ENCODE assay signal across 28 mouse cellular contexts in genomic region chrX:169261034-169261433, GRCm38 (mm10). TPM values are rescaled to one million over a fixed set of nuclear protein-coding genes. Genes with fewer than 3 reads are reported as not detected.
DNase-seq lines count a peak whose midpoint lies in the region; ATAC-seq and TF ChIP-seq lines count a peak whose summit lies in the region.
"Had no signal": no experiment of that assay in that cellular context is flagged by ENCODE, and none has a peak within 500 bp of the region (broad histone marks: within the 10 kb centered on the region; RNA-seq: fewer than 3 reads in every experiment).

No protein-coding gene starts in this region.

- peaks cover 0 to 3% of the 10 kb centered on the region in 2 experiments; a peak in 1 of 4 replicates for H3K36me3 ChIP-seq in MEL (ENCODE audit: control insufficient read depth in 1 of 2, insufficient read depth in 2 of 2, low read length in 2 of 2)
- H3K36me3 ChIP-seq: embryonic facial prominence, embryonic 13.5 days; embryonic facial prominence, embryonic 15.5 days; forebrain, embryonic 10.5 days; forebrain, embryonic 12.5 days had no signal

- no peak for TF ChIP-seq RAD21 in MEL (IDR thresholded peaks at IDR 0.05; ENCODE audit: low read depth, low read length)

- no peaks in the 10 kb centered on the region for H3K9me3 ChIP-seq in MEL (replicated peaks; ENCODE audit: insufficient read depth, low read length)
- H3K9me3 ChIP-seq: embryonic facial prominence, embryonic 13.5 days; embryonic facial prominence, embryonic 15.5 days; forebrain, embryonic 10.5 days; forebrain, embryonic 12.5 days; G1E had no signal

- H3K27me3 ChIP-seq in MEL (ENCODE audit: control insufficient read depth in 1 of 2, insufficient read depth in 2 of 2, low read length in 2 of 2) = no peaks in the 10 kb centered on the region
- H3K27me3 ChIP-seq: CH12.LX; embryonic facial prominence, embryonic 15.5 days had no signal

- no peak overlapping the region for H3K4me3 ChIP-seq in MEL (ENCODE audit: control insufficient read depth in 1 of 2, insufficient read depth in 1 of 2, low read depth in 2 of 2, low read length in 2 of 2)
- H3K4me3 ChIP-seq: embryonic facial prominence, embryonic 13.5 days; embryonic facial prominence, embryonic 15.5 days; erythroblast, embryonic 14.5 days; forebrain, embryonic 10.5 days; forebrain, embryonic 12.5 days had no signal

- DNase-seq in MEL (ENCODE audit: low read depth, low spot score) = peak; percentile 40
- DNase-seq in urinary bladder, postnatal 36 days (ENCODE audit: low spot score in 2 of 2) = no peak
- no peak for DNase-seq in urinary bladder, postnatal 14 days (ENCODE audit: low spot score)
- DNase-seq in gastrocnemius, postnatal 4 days (ENCODE audit: low spot score in 2 of 2) = no peak
- DNase-seq: adrenal gland, adult 8-10 months; adrenal gland, postnatal 14 days; adrenal gland, postnatal 36 days; B cell, adult 2 months; cerebellum, adult 11-12 months; cerebellum, adult 2 months; cerebellum, adult 9-10 months; cerebellum, postnatal 10 days; cerebellum, postnatal 25 days; embryo, embryonic 11 days had no signal

- H3K79me2 ChIP-seq in MEL (ENCODE audit: control insufficient read depth, insufficient read depth, low read length, poor library complexity) = no peaks in the 10 kb centered on the region

- peak; percentile 47; the same call in 1 of the 2 replicates for ATAC-seq in common myeloid progenitor, adult 5-6 weeks (replicated peaks; ENCODE audit: low read depth, poor library complexity, severe bottlenecking)
- ATAC-seq in megakaryocyte, adult 5-6 weeks (ENCODE audit: poor library complexity, severe bottlenecking) = peak; percentile 62
- ATAC-seq: activated CD4-positive, CD25-positive, alpha-beta regulatory T cell, adult 4 months; CD4-positive, CD25-positive, alpha-beta regulatory T cell, adult 4 months; forebrain, embryonic 14.5 days; forebrain, embryonic 16.5 days; Patski had no signal

- no peak for TF ChIP-seq EP300 in MEL (IDR thresholded peaks at IDR 0.05; ENCODE audit: low read depth in 1 of 2, low read length in 2 of 2)

- H3K4me1 ChIP-seq in MEL (ENCODE audit: control insufficient read depth in 1 of 2, insufficient read depth in 2 of 2, low read length in 2 of 2) = peaks cover 0 to 2% of the 10 kb centered on the region in 2 experiments; a peak in 1 of 4 replicates
- H3K4me1 ChIP-seq: embryonic facial prominence, embryonic 13.5 days; embryonic facial prominence, embryonic 15.5 days; forebrain, embryonic 10.5 days; forebrain, embryonic 12.5 days had no signal

- no peak for TF ChIP-seq POLR2A in MEL (IDR thresholded peaks at IDR 0.05; ENCODE audit: control insufficient read depth in 1 of 2, insufficient read depth in 1 of 2, low read depth in 1 of 2, low read length in 2 of 2, poor library complexity in 1 of 2)

- H3K27ac ChIP-seq in MEL (ENCODE audit: control insufficient read depth, low read depth, low read length) = no peak overlapping the region
- H3K27ac ChIP-seq: embryonic facial prominence, embryonic 13.5 days; embryonic facial prominence, embryonic 15.5 days; forebrain, embryonic 10.5 days; forebrain, embryonic 12.5 days had no signal

- no peak for TF ChIP-seq CTCF in MEL (IDR thresholded peaks at IDR 0.05 in 2 of 3, conservative IDR thresholded peaks at IDR 0.05 in 1 of 3; ENCODE audit: control insufficient read depth in 1 of 3, insufficient read depth in 1 of 3, low read depth in 2 of 3, low read length in 3 of 3, poor library complexity in 1 of 3, severe bottlenecking in 1 of 3)

- H3K9ac ChIP-seq in MEL (ENCODE audit: control insufficient read depth, low read depth, low read length, poor library complexity, severe bottlenecking) = no peak overlapping the region
- H3K9ac ChIP-seq: embryonic facial prominence, embryonic 13.5 days; embryonic facial prominence, embryonic 15.5 days; forebrain, embryonic 12.5 days had no signal

TF ChIP-seq in MEL, 35 proteins besides CTCF, POLR2A, EP300 and RAD21:
- TF ChIP-seq TAL1 (IDR thresholded peaks at IDR 0.05; ENCODE audit: low read length) (no peak), MAX (IDR thresholded peaks at IDR 0.05; ENCODE audit: low read length) (no peak), ZNF384 (IDR thresholded peaks at IDR 0.05; ENCODE audit: low read depth, low read length) (0 out of 2 replicates have a peak, but pooled peaks have one; percentile 38)

RNA-seq across cellular contexts. Expression of gene Hccs, which starts 59.1 kb away (rescaled TPM):
- 70.5 and 78.1 TPM in 2 replicates for total RNA-seq in MEL (2012; rRNA removed)
- 10 to 100 TPM in 1 of 2 experiments, not detected in 1; 67.0 TPM for polyA plus RNA-seq in MEL (2012; ENCODE audit: insufficient read depth in 1 of 2, insufficient read length in 2 of 2, low read depth in 1 of 2, low replicate concordance in 2 of 2, missing spikeins in 1 of 2)
- 35.5 and 35.9 TPM in 2 replicates for total RNA-seq in common myeloid progenitor, adult 5-6 weeks (2017)
- 30.8 and 39.3 TPM in 2 replicates for total RNA-seq in megakaryocyte, adult 5-6 weeks (2015)
- total RNA-seq in megakaryocyte, adult 5-6 weeks (2017) = 31.5 and 34.6 TPM in 2 replicates
- total RNA-seq in gastrocnemius, postnatal 4 days (2021) = 10 to 100 TPM; 22.3 to 22.6 TPM
